Mouse (Mus musculus): ENCODE data around the gene Bfsp1. TPM values are rescaled to one million over a fixed set of nuclear protein-coding genes. Genes with fewer than 3 reads are reported as not detected.

The Bfsp1 gene
- polyA plus RNA-seq, 1 experiment from 2014 or later = 2.3 TPM

DNA sequence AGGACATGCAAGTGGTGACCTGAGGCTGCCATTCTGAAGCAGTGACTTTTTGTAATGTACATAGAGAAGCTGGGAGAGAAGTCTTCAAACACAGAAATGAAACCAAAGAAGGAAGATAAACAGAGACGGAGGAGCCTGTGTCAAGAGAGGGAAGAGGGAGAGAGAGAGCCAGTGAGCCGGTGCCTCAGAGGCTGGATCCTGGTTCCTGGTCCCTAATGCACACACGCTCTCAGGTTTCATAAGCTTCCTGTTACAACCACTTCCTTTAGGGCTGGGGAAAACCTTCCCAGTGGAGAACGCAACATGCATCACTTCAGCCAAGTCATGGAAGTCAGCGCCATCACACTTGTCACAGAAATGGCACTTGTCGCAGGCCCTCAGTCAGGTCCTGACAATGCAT is 28.9 kb downstream of the Bfsp1 start:
- Histone ChIP-seq H3K9me3 (ENCODE audit: control insufficient read depth, low read length) (no peaks in the 10 kb centered on the region), H3K4me2 (ENCODE audit: low read length) (no peak overlapping the region), H3K36me3 (ENCODE audit: control insufficient read depth, insufficient read depth, low read length) (no peaks in the 10 kb centered on the region), H3K9ac (ENCODE audit: low read length) (no peak overlapping the region), H3K27ac (ENCODE audit: low read depth) (no peak overlapping the region), H3K4me1 (replicated peaks; ENCODE audit: control insufficient read depth, insufficient read depth, low read length) (no peaks in the 10 kb centered on the region), H3K27me3 (replicated peaks; ENCODE audit: control insufficient read depth, insufficient read depth, low read length) (no peaks in the 10 kb centered on the region), H3K4me3 (ENCODE audit: low read depth, low read length) (no peak overlapping the region)
- 49% methylated on average over 6 of the region's 6 CpGs for WGBS
- DNase-seq (ENCODE audit: low spot score) (no peak), ATAC-seq (replicated peaks; ENCODE audit: low FRiP score, low TSS enrichment, low read depth) (no peak)

DNA sequence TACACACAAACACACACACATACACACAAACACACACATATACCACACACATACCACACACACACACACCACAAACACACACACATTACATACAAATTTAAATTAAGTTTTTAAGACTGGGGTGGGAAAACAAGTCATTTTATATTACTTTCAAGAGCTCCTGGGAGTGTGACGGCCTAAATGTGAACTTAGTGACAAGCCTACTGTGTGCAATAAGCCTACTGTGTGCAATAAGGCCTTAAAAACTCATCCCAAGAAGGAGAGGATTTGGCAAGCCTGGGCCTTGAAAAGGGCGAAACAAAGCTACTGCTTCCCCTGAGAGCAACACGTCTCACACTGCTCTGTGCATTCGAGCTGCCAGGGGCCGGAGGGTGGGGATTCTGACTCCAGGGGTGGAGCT is 30.3 kb downstream of the Bfsp1 start:
- Histone ChIP-seq H3K9ac (ENCODE audit: low read length) (no peak overlapping the region), H3K36me3 (ENCODE audit: control insufficient read depth, insufficient read depth, low read length) (no peaks in the 10 kb centered on the region), H3K27me3 (replicated peaks; ENCODE audit: control insufficient read depth, insufficient read depth, low read length) (no peaks in the 10 kb centered on the region), H3K9me3 (ENCODE audit: control insufficient read depth, low read length) (no peaks in the 10 kb centered on the region), H3K4me3 (ENCODE audit: low read depth, low read length) (no peak overlapping the region), H3K4me1 (replicated peaks; ENCODE audit: control insufficient read depth, insufficient read depth, low read length) (no peaks in the 10 kb centered on the region), H3K4me2 (ENCODE audit: low read length) (no peak overlapping the region), H3K27ac (ENCODE audit: low read depth) (no peak overlapping the region)
- no peak for DNase-seq (ENCODE audit: low spot score)
- no peak for ATAC-seq (replicated peaks; ENCODE audit: low FRiP score, low TSS enrichment, low read depth)
- WGBS = 79% methylated on average over 5 of the region's 5 CpGs

- Histone ChIP-seq H3K4me3 (ENCODE audit: low read depth, low read length) (no peak overlapping the region), H3K4me2 (ENCODE audit: low read length) (no peak overlapping the region), H3K27ac (ENCODE audit: low read depth) (no peak overlapping the region), H3K9me3 (ENCODE audit: control insufficient read depth, low read length) (no peaks in the 10 kb centered on the region), H3K4me1 (replicated peaks; ENCODE audit: control insufficient read depth, insufficient read depth, low read length) (no peaks in the 10 kb centered on the region), H3K27me3 (replicated peaks; ENCODE audit: control insufficient read depth, insufficient read depth, low read length) (no peaks in the 10 kb centered on the region), H3K9ac (ENCODE audit: low read length) (no peak overlapping the region), H3K36me3 (ENCODE audit: control insufficient read depth, insufficient read depth, low read length) (no peaks in the 10 kb centered on the region)
- ATAC-seq (replicated peaks; ENCODE audit: low FRiP score, low TSS enrichment, low read depth) (no peak), DNase-seq (ENCODE audit: low spot score) (no peak)
- WGBS = 66% methylated on average over 17 of the region's 17 CpGs
Observed at GRCm38 (mm10) chr2:143831645-143832044, 31.3 kb downstream of the Bfsp1 start.

- ATAC-seq (replicated peaks; ENCODE audit: low FRiP score, low TSS enrichment, low read depth) (no peak), DNase-seq (ENCODE audit: low spot score) (no peak)
- Histone ChIP-seq H3K9ac (ENCODE audit: low read length) (no peak overlapping the region), H3K9me3 (ENCODE audit: control insufficient read depth, low read length) (no peaks in the 10 kb centered on the region), H3K4me2 (ENCODE audit: low read length) (no peak overlapping the region), H3K27me3 (replicated peaks; ENCODE audit: control insufficient read depth, insufficient read depth, low read length) (no peaks in the 10 kb centered on the region), H3K27ac (ENCODE audit: low read depth) (no peak overlapping the region), H3K36me3 (ENCODE audit: control insufficient read depth, insufficient read depth, low read length) (no peaks in the 10 kb centered on the region), H3K4me3 (ENCODE audit: low read depth, low read length) (no peak overlapping the region), H3K4me1 (replicated peaks; ENCODE audit: control insufficient read depth, insufficient read depth, low read length) (no peaks in the 10 kb centered on the region)
- 88% methylated on average over 11 of the region's 11 CpGs for WGBS
Observed at GRCm38 (mm10) chr2:143813461-143813860, 49.5 kb downstream of the Bfsp1 start.

GRCm38 (mm10) chr2:143812262-143812661 is 50.7 kb downstream of the Bfsp1 start:
- no peaks in the 10 kb centered on the region for H3K36me3 ChIP-seq (ENCODE audit: control insufficient read depth, insufficient read depth, low read length)
- DNase-seq (ENCODE audit: low spot score) = no peak
- H3K27ac ChIP-seq (ENCODE audit: low read depth) = no peak overlapping the region
- no peak for ATAC-seq (replicated peaks; ENCODE audit: low FRiP score, low TSS enrichment, low read depth)
- H3K4me2 ChIP-seq (ENCODE audit: low read length) = no peak overlapping the region
- no peaks in the 10 kb centered on the region for H3K4me1 ChIP-seq (replicated peaks; ENCODE audit: control insufficient read depth, insufficient read depth, low read length)
- WGBS = 75% methylated on average over 4 of the region's 4 CpGs
- H3K27me3 ChIP-seq (replicated peaks; ENCODE audit: control insufficient read depth, insufficient read depth, low read length) = no peaks in the 10 kb centered on the region
- H3K9ac ChIP-seq (ENCODE audit: low read length) = no peak overlapping the region
- H3K9me3 ChIP-seq (ENCODE audit: control insufficient read depth, low read length) = no peaks in the 10 kb centered on the region
- no peak overlapping the region for H3K4me3 ChIP-seq (ENCODE audit: low read depth, low read length)

DNA sequence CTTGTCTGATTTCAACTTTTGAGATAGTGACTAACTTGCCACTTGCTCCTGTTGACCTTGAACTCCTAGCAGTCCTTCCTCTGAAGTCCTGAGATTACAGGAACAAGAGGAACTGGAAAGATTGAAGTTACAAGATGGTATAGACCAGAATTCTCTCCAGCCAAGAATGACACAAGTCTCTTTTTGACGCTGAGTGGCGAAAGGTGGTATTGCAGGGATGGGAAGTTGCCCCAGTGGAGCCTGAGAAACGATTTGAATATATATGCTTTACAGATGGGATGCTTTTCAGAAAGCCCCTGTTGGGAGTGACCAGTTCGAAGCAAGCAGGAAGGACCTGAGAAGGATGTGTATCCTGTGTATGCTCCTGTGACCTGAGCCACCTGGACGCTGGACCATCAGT is 54.2 kb downstream of the Bfsp1 start:
- no peak overlapping the region for H3K4me3 ChIP-seq (ENCODE audit: low read depth, low read length)

GRCm38 (mm10) chr2:143806924-143807664 is 55.9 kb downstream of the Bfsp1 start:
- Histone ChIP-seq H3K27ac (ENCODE audit: low read depth) (no peak overlapping the region), H3K36me3 (ENCODE audit: control insufficient read depth, insufficient read depth, low read length) (no peaks in the 10 kb centered on the region), H3K9me3 (ENCODE audit: control insufficient read depth, low read length) (no peaks in the 10 kb centered on the region), H3K4me2 (ENCODE audit: low read length) (no peak overlapping the region), H3K27me3 (replicated peaks; ENCODE audit: control insufficient read depth, insufficient read depth, low read length) (no peaks in the 10 kb centered on the region), H3K9ac (ENCODE audit: low read length) (no peak overlapping the region), H3K4me1 (replicated peaks; ENCODE audit: control insufficient read depth, insufficient read depth, low read length) (no peaks in the 10 kb centered on the region), H3K4me3 (ENCODE audit: low read depth, low read length) (no peak overlapping the region)
- ATAC-seq (replicated peaks; ENCODE audit: low FRiP score, low TSS enrichment, low read depth) (no peak), DNase-seq (ENCODE audit: low spot score) (no peak)
- WGBS = 80% methylated on average over 9 of the region's 9 CpGs

More for the DNA sequence above, 54.2 kb downstream of the Bfsp1 start:
- no peak overlapping the region for H3K27ac ChIP-seq (ENCODE audit: low read depth)
- DNase-seq (ENCODE audit: low spot score) = no peak
- no peak for ATAC-seq (replicated peaks; ENCODE audit: low FRiP score, low TSS enrichment, low read depth)
- WGBS = 64% methylated on average over 5 of the region's 5 CpGs
- no peaks in the 10 kb centered on the region for H3K36me3 ChIP-seq (ENCODE audit: control insufficient read depth, insufficient read depth, low read length)
- H3K9ac ChIP-seq (ENCODE audit: low read length) = no peak overlapping the region
- no peak overlapping the region for H3K4me2 ChIP-seq (ENCODE audit: low read length)
- H3K9me3 ChIP-seq (ENCODE audit: control insufficient read depth, low read length) = no peaks in the 10 kb centered on the region
- no peaks in the 10 kb centered on the region for H3K27me3 ChIP-seq (replicated peaks; ENCODE audit: control insufficient read depth, insufficient read depth, low read length)
- no peaks in the 10 kb centered on the region for H3K4me1 ChIP-seq (replicated peaks; ENCODE audit: control insufficient read depth, insufficient read depth, low read length)

DNA sequence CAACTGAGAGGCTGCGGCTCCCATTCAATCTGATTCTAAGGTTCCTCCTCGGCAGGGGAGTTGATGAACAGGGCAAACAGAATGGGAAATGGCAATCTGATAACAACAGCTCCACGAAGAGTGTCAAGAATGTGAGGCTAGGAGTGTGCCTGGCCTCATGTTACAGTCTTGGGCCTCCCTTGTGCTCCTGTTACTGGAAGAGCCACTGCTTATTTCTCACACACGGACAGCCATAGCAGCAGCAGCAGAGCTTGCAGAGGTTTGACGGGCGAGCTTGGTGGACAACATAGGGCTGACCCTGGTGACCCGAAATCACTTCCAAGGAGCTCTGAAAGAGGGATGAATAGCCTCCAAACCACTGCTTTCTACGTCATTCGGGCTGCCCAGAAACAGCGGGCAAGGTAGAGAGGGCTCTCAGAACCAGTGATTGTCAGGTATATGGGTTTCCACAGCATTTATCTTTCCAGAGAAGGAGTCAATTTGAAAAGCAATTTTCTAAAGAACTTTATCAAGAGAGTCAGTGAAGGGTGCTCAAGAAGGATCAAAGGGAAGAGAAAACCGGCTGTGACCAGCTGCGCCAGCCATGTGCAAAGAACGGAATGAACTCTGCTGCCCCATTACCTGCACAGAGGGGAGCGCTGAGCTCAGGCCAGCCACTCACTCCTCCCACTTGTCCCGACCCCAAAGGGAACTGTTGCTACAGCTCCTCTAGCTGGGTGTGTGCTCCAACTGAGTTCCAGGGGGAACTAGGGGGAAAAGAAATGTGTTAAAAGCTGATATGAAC is 56.6 kb downstream of the Bfsp1 start:
- H3K4me3 ChIP-seq (ENCODE audit: low read depth, low read length) = no peak overlapping the region
- no peaks in the 10 kb centered on the region for H3K4me1 ChIP-seq (replicated peaks; ENCODE audit: control insufficient read depth, insufficient read depth, low read length)
- 65% methylated on average over 15 of the region's 15 CpGs for WGBS
- no peaks in the 10 kb centered on the region for H3K27me3 ChIP-seq (replicated peaks; ENCODE audit: control insufficient read depth, insufficient read depth, low read length)
- no peak overlapping the region for H3K27ac ChIP-seq (ENCODE audit: low read depth)
- H3K9ac ChIP-seq (ENCODE audit: low read length) = no peak overlapping the region
- no peaks in the 10 kb centered on the region for H3K9me3 ChIP-seq (ENCODE audit: control insufficient read depth, low read length)
- DNase-seq (ENCODE audit: low spot score) = no peak
- no peak for ATAC-seq (replicated peaks; ENCODE audit: low FRiP score, low TSS enrichment, low read depth)
- H3K36me3 ChIP-seq (ENCODE audit: control insufficient read depth, insufficient read depth, low read length) = no peaks in the 10 kb centered on the region
- H3K4me2 ChIP-seq (ENCODE audit: low read length) = no peak overlapping the region

DNA sequence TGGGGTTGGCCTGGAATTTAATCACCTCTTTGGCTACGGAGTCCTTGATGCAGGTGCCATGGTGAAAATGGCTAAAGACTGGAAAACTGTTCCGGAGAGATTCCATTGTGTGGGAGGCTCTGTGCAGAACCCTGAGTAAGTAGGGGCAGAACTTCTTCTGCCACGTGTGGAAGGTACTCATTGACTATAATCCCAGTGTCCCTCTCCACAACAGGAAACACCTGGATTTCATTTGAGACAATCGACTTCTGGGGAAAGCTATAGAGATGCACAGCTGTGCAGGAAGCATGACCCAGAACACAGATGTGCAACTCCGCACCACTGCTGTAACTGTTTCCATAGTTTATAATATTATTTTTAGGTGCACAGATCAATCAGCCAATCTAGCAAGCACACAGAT is 61.9 kb downstream of the Bfsp1 start:
- no peaks in the 10 kb centered on the region for H3K36me3 ChIP-seq (ENCODE audit: control insufficient read depth, insufficient read depth, low read length)
- H3K9ac ChIP-seq (ENCODE audit: low read length) = no peak overlapping the region
- no peak overlapping the region for H3K4me2 ChIP-seq (ENCODE audit: low read length)
- DNase-seq (ENCODE audit: low spot score) (no peak), ATAC-seq (replicated peaks; ENCODE audit: low FRiP score, low TSS enrichment, low read depth) (no peak)
- H3K27ac ChIP-seq (ENCODE audit: low read depth) = no peak overlapping the region
- no peaks in the 10 kb centered on the region for H3K9me3 ChIP-seq (ENCODE audit: control insufficient read depth, low read length)
- no peak overlapping the region for H3K4me3 ChIP-seq (ENCODE audit: low read depth, low read length)
- H3K27me3 ChIP-seq (replicated peaks; ENCODE audit: control insufficient read depth, insufficient read depth, low read length) = no peaks in the 10 kb centered on the region
- H3K4me1 ChIP-seq (replicated peaks; ENCODE audit: control insufficient read depth, insufficient read depth, low read length) = no peaks in the 10 kb centered on the region
- 75% methylated on average over 5 of the region's 5 CpGs for WGBS
